Mouse (Mus musculus) CH12.LX (cell line): ENCODE measurements around the gene Suco. TPM values are rescaled to one million over a fixed set of nuclear protein-coding genes. Genes with fewer than 3 reads are reported as not detected.

ENCODE experiments used
- DNase-seq: peaks from one replicate; pipeline ENCODE4 v3.0.0-alpha.2; 2013; ENCODE audit errors: extremely low read depth
- H3K27ac ChIP-seq: 2 replicates; pipeline ENCODE4 v1.5.1; 2012; ENCODE audit warnings: low read depth, mild to moderate bottlenecking, control low read depth, moderate library complexity; ENCODE audit not compliant: insufficient read depth
- H3K27me3 ChIP-seq: replicated peaks from 2 replicates; pipeline ENCODE3; 2012; ENCODE audit warnings: inconsistent platforms
- H3K36me3 ChIP-seq, 2 experiments: replicated peaks in 1 of 2; 2 replicates each; pipeline versions ENCODE3 to v1.6.1; 2012; ENCODE audit warnings: inconsistent platforms in 1 of 2, low read length in 1 of 2, mild to moderate bottlenecking in 1 of 2, mixed read lengths in 1 of 2, moderate library complexity in 1 of 2; ENCODE audit not compliant: control insufficient read depth in 1 of 2, insufficient read depth in 1 of 2
- H3K4me1 ChIP-seq, 2 experiments: 2 replicates each; pipeline ENCODE4 v1.6.1; 2012; ENCODE audit warnings: inconsistent platforms in 1 of 2, moderate library complexity in 1 of 2; ENCODE audit not compliant: insufficient read depth in 2 of 2, control insufficient read depth in 1 of 2
- H3K4me2 ChIP-seq: 2 replicates; pipeline ENCODE4 v1.6.1; 2012; ENCODE audit warnings: low read depth, mild to moderate bottlenecking, control low read depth; ENCODE audit not compliant: poor library complexity, insufficient read depth, severe bottlenecking
- H3K4me3 ChIP-seq, 3 experiments: fragments of 150-350 bp in 1 of 3; sonication (generic) in 1 of 3; replicated peaks in 1 of 3; 2 replicates each; pipeline versions ENCODE3 to v1.5.1; 2011 to 2012; ENCODE audit warnings: low read depth in 2 of 3, low read length in 2 of 3, mild to moderate bottlenecking in 2 of 3, moderate library complexity in 2 of 3, control low read depth in 1 of 3, improper control_type of control experiment in 1 of 3, inconsistent platforms in 1 of 3, mixed read lengths in 1 of 3; ENCODE audit not compliant: poor library complexity in 1 of 3
- H3K79me2 ChIP-seq: replicated peaks from 2 replicates; pipeline ENCODE4 v1.6.1; 2012; ENCODE audit warnings: mild to moderate bottlenecking, moderate library complexity; ENCODE audit not compliant: control insufficient read depth, poor library complexity, insufficient read depth, severe bottlenecking; ENCODE audit errors: extremely low read depth
- H3K9ac ChIP-seq: 2 replicates; pipeline ENCODE4 v1.6.1; 2012; ENCODE audit warnings: low read depth, mild to moderate bottlenecking, control low read depth, moderate library complexity; ENCODE audit not compliant: insufficient read depth
- H3K9me3 ChIP-seq: replicated peaks from 2 replicates; pipeline ENCODE3; 2012; ENCODE audit warnings: low read length, inconsistent platforms, mixed read lengths
- BHLHE40 ChIP-seq: IDR thresholded peaks from 2 replicates; pipeline ENCODE4 v1.6.1; 2011; ENCODE audit warnings: mild to moderate bottlenecking, low read depth, low read length, improper control_type of control experiment
- CHD2 ChIP-seq: IDR thresholded peaks from 2 replicates; pipeline ENCODE4 v1.6.1; 2011; ENCODE audit warnings: low read length, improper control_type of control experiment
- CTCF ChIP-seq, 2 experiments: IDR thresholded peaks in 1 of 2; conservative IDR thresholded peaks in 1 of 2; 2 replicates each; pipeline ENCODE4 v1.5.1; 2011 to 2012; ENCODE audit warnings: low read depth in 2 of 2, low read length in 2 of 2, improper control_type of control experiment in 1 of 2, inconsistent platforms in 1 of 2, mild to moderate bottlenecking in 1 of 2, moderate library complexity in 1 of 2
- ELF1 ChIP-seq: IDR thresholded peaks from 2 replicates; pipeline ENCODE4 v1.6.1; 2014; ENCODE audit warnings: low read depth, mild to moderate bottlenecking, inconsistent platforms, low read length, improper control_type of control experiment
- EP300 ChIP-seq: IDR thresholded peaks from 2 replicates; pipeline ENCODE4 v1.6.1; 2011; ENCODE audit warnings: low read length, improper control_type of control experiment
- ETS1 ChIP-seq: conservative IDR thresholded peaks from 2 replicates; pipeline ENCODE4 v1.6.1; 2012; ENCODE audit warnings: low read depth, mild to moderate bottlenecking, inconsistent platforms, low read length, improper control_type of control experiment, moderate library complexity
- HCFC1 ChIP-seq: IDR thresholded peaks from 2 replicates; pipeline ENCODE4 v1.6.1; 2012; ENCODE audit warnings: low read depth, mild to moderate bottlenecking, inconsistent platforms, low read length, improper control_type of control experiment
- IRF4 ChIP-seq: IDR thresholded peaks from 2 replicates; pipeline ENCODE4 v1.6.1; 2014; ENCODE audit warnings: low read depth, mild to moderate bottlenecking, inconsistent platforms, low read length, improper control_type of control experiment
- JUN ChIP-seq: IDR thresholded peaks from 2 replicates; pipeline ENCODE4 v1.6.1; 2011; ENCODE audit warnings: low read depth, mild to moderate bottlenecking, low read length, improper control_type of control experiment, moderate library complexity; ENCODE audit not compliant: insufficient read depth
- JUND ChIP-seq: conservative IDR thresholded peaks from 2 replicates; pipeline ENCODE4 v1.6.1; 2011; ENCODE audit warnings: low read depth, low read length, improper control_type of control experiment
- KAT2A ChIP-seq: IDR thresholded peaks from 2 replicates; pipeline ENCODE4 v1.6.1; 2012; ENCODE audit warnings: low read length, improper control_type of control experiment, inconsistent platforms; ENCODE audit not compliant: insufficient replicate concordance
- MAFK ChIP-seq: IDR thresholded peaks from 2 replicates; pipeline ENCODE4 v1.6.1; 2011; ENCODE audit warnings: low read length, improper control_type of control experiment; ENCODE audit not compliant: insufficient replicate concordance
- MAX ChIP-seq: IDR thresholded peaks from 2 replicates; pipeline ENCODE4 v1.6.1; 2011; ENCODE audit warnings: low read length, improper control_type of control experiment
- MEF2A ChIP-seq: IDR thresholded peaks from 2 replicates; pipeline ENCODE4 v1.6.1; 2014; ENCODE audit warnings: low read depth, mild to moderate bottlenecking, inconsistent platforms, low read length, improper control_type of control experiment, borderline replicate concordance
- MXI1 ChIP-seq: IDR thresholded peaks from 2 replicates; pipeline ENCODE4 v1.6.1; 2011; ENCODE audit warnings: mild to moderate bottlenecking, low read depth, low read length, improper control_type of control experiment
- MYC ChIP-seq: IDR thresholded peaks from 2 replicates; pipeline ENCODE4 v1.6.1; 2011; ENCODE audit warnings: low read depth, mild to moderate bottlenecking, improper control_type of control experiment, low read length
- PAX5 ChIP-seq: IDR thresholded peaks from 2 replicates; pipeline ENCODE4 v1.6.1; 2012; ENCODE audit warnings: low read length, inconsistent platforms, mixed read lengths
- POLR2A ChIP-seq: IDR thresholded peaks from 2 replicates; pipeline ENCODE4 v1.6.1; 2011; ENCODE audit warnings: low read depth, mild to moderate bottlenecking, improper control_type of control experiment, low read length
- POLR2AphosphoS2 ChIP-seq: IDR thresholded peaks from 2 replicates; pipeline ENCODE4 v1.6.1; 2011; ENCODE audit warnings: low read depth, low read length, improper control_type of control experiment
- RCOR1 ChIP-seq: conservative IDR thresholded peaks from 2 replicates; pipeline ENCODE4 v1.6.1; 2012; ENCODE audit warnings: low read depth, mild to moderate bottlenecking, inconsistent platforms, low read length, improper control_type of control experiment
- SIN3A ChIP-seq: IDR thresholded peaks from 2 replicates; pipeline ENCODE4 v1.6.1; 2012; ENCODE audit warnings: low read length, improper control_type of control experiment, inconsistent platforms
- SMC3 ChIP-seq: IDR thresholded peaks from 2 replicates; pipeline ENCODE4 v1.6.1; 2011; ENCODE audit warnings: low read depth, low read length, improper control_type of control experiment
- TBP ChIP-seq: conservative IDR thresholded peaks from 2 replicates; pipeline ENCODE4 v1.6.1; 2011; ENCODE audit warnings: low read depth, low read length, improper control_type of control experiment
- TCF12 ChIP-seq: IDR thresholded peaks from 2 replicates; pipeline ENCODE4 v1.6.1; 2014; ENCODE audit warnings: low read depth, mild to moderate bottlenecking, inconsistent platforms, low read length, improper control_type of control experiment
- UBTF ChIP-seq: IDR thresholded peaks from 2 replicates; pipeline ENCODE4 v1.6.1; 2012; ENCODE audit warnings: low read depth, mild to moderate bottlenecking, inconsistent platforms, low read length, improper control_type of control experiment, moderate library complexity
- USF1 ChIP-seq: IDR thresholded peaks from 2 replicates; pipeline ENCODE4 v1.6.1; 2014; ENCODE audit warnings: low read depth, mild to moderate bottlenecking, inconsistent platforms, low read length, improper control_type of control experiment
- USF2 ChIP-seq: conservative IDR thresholded peaks from 2 replicates; pipeline ENCODE4 v1.6.1; 2011; ENCODE audit warnings: low read depth, low read length, improper control_type of control experiment
- ZKSCAN1 ChIP-seq: IDR thresholded peaks from 2 replicates; pipeline ENCODE4 v1.6.1; 2012; ENCODE audit warnings: low read depth, inconsistent platforms, low read length, improper control_type of control experiment, borderline replicate concordance
- ZNF384 ChIP-seq: IDR thresholded peaks from 2 replicates; pipeline ENCODE4 v1.6.1; 2012; ENCODE audit warnings: low read depth, low read length, improper control_type of control experiment, inconsistent platforms
- dilution Hi-C: fragments of 300-500 bp; cut with MboI; formaldehyde crosslinking; loops from 2 replicates; pipeline ENCODE4 v1.14.3; 2020; ENCODE audit warnings: low sequenced_read_pairs; ENCODE audit not compliant: extremely low pct_unique_long_range_greater_than_20kb, extremely low pct_ligation_motif_present
- in situ Hi-C: fragments of 300-500 bp; cut with MboI; formaldehyde crosslinking; loops from 3 replicates; pipeline ENCODE4 v1.14.3; 2019; ENCODE audit warnings: low sequenced_read_pairs, low pct_ligation_motif_present, low pct_unique_long_range_greater_than_20kb, mixed read lengths
- polyA plus RNA-seq: library from polyadenylated mRNA; unstranded; fragments of >175 nt; gene quantifications from 2 replicates; pipeline ENCODE4 v1.2.1, GENCODE M21; 2012; ENCODE audit warnings: low read depth; ENCODE audit not compliant: insufficient read length
- total RNA-seq, 2 experiments: library from RNA; depleted of rRNA; stranded (reverse); fragments of 300-350 nt in 1 of 2; fragments of >200 nt in 1 of 2; gene quantifications; 2 replicates each; pipeline ENCODE4 v1.2.3; 2012 to 2014

The Suco gene
- total and polyA plus RNA-seq, 3 experiments = 21.8 to 41.9 (median 36.1) TPM

- TF ChIP-seq BHLHE40 (peak; percentile 96), MXI1 (0 out of 2 replicates have a peak, but pooled peaks have one; percentile 0), USF2 (peak; percentile 79), TCF12 (peak; percentile 63; the same call in 1 of the 2 replicates), SMC3 (no peak; the same call in 1 of the 2 replicates), CTCF (conservative IDR thresholded peaks at IDR 0.05 in 1 of 2, IDR thresholded peaks at IDR 0.05 in 1 of 2; ENCODE audit: low read depth in 2 of 2, low read length in 2 of 2) (no peak), RCOR1 (no peak; the same call in 1 of the 2 replicates), POLR2AphosphoS2 (no peak), USF1 (peak; percentile 78), ELF1 (peak; percentile 66; the same call in 1 of the 2 replicates), POLR2A (no peak; the same call in 1 of the 2 replicates), CHD2 (no peak), ETS1 (peak; percentile 91), ZKSCAN1 (no peak), MAX (peak; percentile 77), TBP (peak; percentile 89), EP300 (peak; percentile 90), SIN3A (peak; percentile 32; the same call in 1 of the 2 replicates), MEF2A (peak; percentile 60; the same call in 1 of the 2 replicates), HCFC1 (no peak; the same call in none of the 2 replicates), JUN (peak; percentile 45), PAX5 (no peak), ZNF384 (no peak), UBTF (no peak), JUND (peak; percentile 59; the same call in 1 of the 2 replicates), IRF4 (peak; percentile 90), MYC (peak; percentile 32; the same call in 1 of the 2 replicates), MAFK (peak; percentile 53; the same call in 1 of the 2 replicates), KAT2A (no peak)
- TF ChIP-seq, all 38 proteins: peak for 17
- Histone ChIP-seq H3K4me2 (peak overlapping the region; percentile 74), H3K79me2 (no peaks in the 10 kb centered on the region), H3K4me3 (peak overlapping the region; percentile 5 to 33 (median 29)), H3K27ac (peak overlapping the region; percentile 90), H3K27me3 (no peaks in the 10 kb centered on the region), H3K9ac (peak overlapping the region; percentile 70; the same call in 1 of the 2 replicates), H3K4me1 (peaks cover 36 to 69% of the 10 kb centered on the region in 2 experiments), H3K36me3 (no peaks in the 10 kb centered on the region), H3K9me3 (no peaks in the 10 kb centered on the region)
- in situ Hi-C loops (no loop called here), dilution Hi-C loops (no loop called here)
- peak; percentile 87 for DNase-seq
Measured at GRCm38 (mm10) chr1:161921928-161922327, 45.4 kb upstream of the Suco start.
